Mouse (Mus musculus) brain, embryonic 14.5 days (tissue): ENCODE data around the gene Gpc6.

ENCODE experiments used
- CTCF ChIP-seq: fragments of 200-500 bp; IDR thresholded peaks from 2 replicates; pipeline ENCODE4 v1.5.1; 2012; ENCODE audit warnings: inconsistent platforms, mild to moderate bottlenecking, moderate library complexity, borderline replicate concordance; ENCODE audit not compliant: insufficient read depth, insufficient read length; ENCODE audit errors: extremely low read depth
- POLR2A ChIP-seq: fragments of 200-500 bp; IDR thresholded peaks from 2 replicates; pipeline ENCODE4 v1.6.1; 2012; ENCODE audit warnings: mild to moderate bottlenecking, inconsistent platforms, borderline replicate concordance; ENCODE audit not compliant: poor library complexity, insufficient read depth, insufficient read length, severe bottlenecking; ENCODE audit errors: extremely low read depth

DNA sequence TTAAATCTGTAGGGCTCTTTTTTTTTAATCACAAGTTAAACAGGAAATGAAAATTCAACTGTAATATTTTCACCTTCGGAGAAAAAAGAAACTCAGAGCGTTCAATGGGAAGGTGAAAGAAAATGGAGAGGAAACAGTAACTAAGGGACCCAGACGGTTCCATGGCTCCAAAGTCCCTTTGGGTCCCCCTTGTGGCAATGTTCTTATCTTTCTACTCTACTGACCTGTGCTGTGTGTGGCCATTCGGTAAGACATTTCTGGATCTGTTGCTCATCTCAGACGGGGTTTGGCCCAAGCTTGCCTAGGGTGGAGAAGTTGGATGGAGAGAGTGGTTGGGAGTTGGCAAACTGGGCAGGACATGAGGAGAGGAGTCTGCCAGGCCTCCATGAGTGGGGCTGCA lies 1026.6 kb downstream of the Gpc6 start:
- TF ChIP-seq POLR2A: no peak
- TF ChIP-seq CTCF: peak; percentile 38; the same call in 1 of the 2 replicates
